Mouse (Mus musculus): Measurements from ENCODE around the gene Cobl.

DNA sequence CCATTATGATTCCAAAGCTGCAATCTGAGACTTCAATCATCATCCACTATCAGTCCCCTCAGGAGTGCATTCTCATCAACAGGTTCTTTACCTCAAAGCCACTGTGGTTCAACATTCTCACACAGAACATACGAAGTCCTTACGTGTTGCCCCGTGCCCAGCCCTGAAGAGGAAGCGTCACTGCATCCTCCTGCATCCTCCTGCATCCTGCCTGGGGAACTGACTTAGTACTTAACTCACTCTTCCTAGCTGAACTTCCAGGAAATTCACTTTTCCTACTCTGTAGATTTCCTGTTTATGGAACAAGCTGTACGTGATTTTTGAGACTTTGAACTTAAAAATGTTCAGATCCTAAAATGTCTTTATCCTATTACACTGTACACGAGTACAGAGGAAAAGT is 153.3 kb downstream of the Cobl start:
- TF ChIP-seq EP300 (IDR thresholded peaks at IDR 0.05; ENCODE audit: low read depth): peak; percentile 66; the same call in 1 of the 2 replicates
- no peak for TF ChIP-seq CTCF (IDR thresholded peaks at IDR 0.05; ENCODE audit: low read depth)
